In genomic region chr13:56332356-56332755, GRCm38 (mm10) we compare ENCODE assay signal across 25 mouse cellular contexts. TPM values are rescaled to one million over a fixed set of nuclear protein-coding genes. Genes with fewer than 3 reads are reported as not detected.
DNase-seq lines count a peak whose midpoint lies in the region; ATAC-seq and TF ChIP-seq lines count a peak whose summit lies in the region.
"Had no signal": no experiment of that assay in that cellular context is flagged by ENCODE, and none has a peak within 500 bp of the region (broad histone marks: within the 10 kb centered on the region; RNA-seq: fewer than 3 reads in every experiment).

No protein-coding gene starts in this region.

- no peak for TF ChIP-seq CTCF in midbrain, postnatal 0 days (IDR thresholded peaks at IDR 0.05)

- H3K36me3 ChIP-seq in midbrain, postnatal 0 days (ENCODE audit: insufficient read depth, low read length): no peaks in the 10 kb centered on the region
- no peaks in the 10 kb centered on the region for H3K36me3 ChIP-seq in midbrain, embryonic 13.5 days
- H3K36me3 ChIP-seq: embryonic facial prominence, embryonic 10.5 days; embryonic facial prominence, embryonic 12.5 days; forebrain, embryonic 15.5 days; G1E had no signal

- H3K4me3 ChIP-seq in midbrain, postnatal 0 days (ENCODE audit: low read depth, low read length): no peak overlapping the region
- no peak overlapping the region for H3K4me3 ChIP-seq in midbrain, embryonic 13.5 days (replicated peaks)
- H3K4me3 ChIP-seq: embryonic facial prominence, embryonic 10.5 days; embryonic facial prominence, embryonic 12.5 days; forebrain, embryonic 13.5 days; forebrain, embryonic 15.5 days had no signal

- intact Hi-C loops in left cerebral cortex, postnatal 4 days (cut with DNase I): no loop called here
- intact Hi-C loops in left cerebral cortex, postnatal 36 days (cut with DNase I): no loop called here

- H3K9me3 ChIP-seq in midbrain, postnatal 0 days (ENCODE audit: low read length): no peaks in the 10 kb centered on the region
- H3K9me3 ChIP-seq in midbrain, embryonic 13.5 days: no peaks in the 10 kb centered on the region
- H3K9me3 ChIP-seq: embryonic facial prominence, embryonic 10.5 days; embryonic facial prominence, embryonic 12.5 days; forebrain, embryonic 13.5 days; forebrain, embryonic 15.5 days had no signal

- 64% methylated on average over 6 of the region's 6 CpGs for WGBS in midbrain, postnatal 0 days
- WGBS in midbrain, embryonic 13.5 days: 77% methylated on average over 6 of the region's 6 CpGs

- no peak overlapping the region for H3K4me2 ChIP-seq in midbrain, postnatal 0 days (ENCODE audit: low read depth, low read length, poor library complexity, severe bottlenecking)
- H3K4me2 ChIP-seq in midbrain, embryonic 13.5 days (replicated peaks): no peak overlapping the region
- H3K4me2 ChIP-seq: embryonic facial prominence, embryonic 12.5 days; forebrain, embryonic 13.5 days; forebrain, embryonic 15.5 days had no signal

- H3K27me3 ChIP-seq in midbrain, postnatal 0 days (ENCODE audit: insufficient read depth, low read length): no peaks in the 10 kb centered on the region
- H3K27me3 ChIP-seq in midbrain, embryonic 13.5 days: peaks cover 22% of the 10 kb centered on the region
- H3K27me3 ChIP-seq: embryonic facial prominence, embryonic 12.5 days; forebrain, embryonic 13.5 days; forebrain, embryonic 15.5 days; Patski had no signal

- DNase-seq in cerebellum, postnatal 10 days: peak; percentile 84 to 90
- no peak for DNase-seq in cerebellum, adult 9-11 months
- DNase-seq in cerebellum, postnatal 25 days: peak; percentile 14 to 23
- DNase-seq in cerebellum, adult 11-12 months: no peak
- DNase-seq in left cerebral cortex, postnatal 4 days: peak; percentile 75
- DNase-seq in left cerebral cortex, postnatal 36 days (ENCODE audit: low spot score in 2 of 2): no peak
- DNase-seq in midbrain, postnatal 0 days (ENCODE audit: low spot score): peak; percentile 68
- DNase-seq: adrenal gland, adult 8-10 months; adrenal gland, postnatal 14 days; adrenal gland, postnatal 36 days; B cell, adult 2 months; cerebellum, adult 11 months; cerebellum, adult 2 months; cerebellum, adult 9-10 months; forebrain, postnatal 0 days had no signal

- ATAC-seq in midbrain, postnatal 0 days (ENCODE audit: low FRiP score): no peak
- ATAC-seq in midbrain, embryonic 13.5 days: no peak
- ATAC-seq: activated CD4-positive, CD25-positive, alpha-beta regulatory T cell, adult 4 months; CD4-positive, CD25-positive, alpha-beta regulatory T cell, adult 4 months; forebrain, embryonic 13.5 days; forebrain, embryonic 15.5 days; forebrain, postnatal 0 days; Patski had no signal

- H3K4me1 ChIP-seq in midbrain, postnatal 0 days (ENCODE audit: insufficient read depth, low read length): no peaks in the 10 kb centered on the region; the same call in 1 of the 2 replicates
- H3K4me1 ChIP-seq in midbrain, embryonic 13.5 days (replicated peaks): peaks cover 39% of the 10 kb centered on the region

- no peak overlapping the region for H3K27ac ChIP-seq in midbrain, postnatal 0 days (ENCODE audit: low read depth, low read length)
- no peak overlapping the region for H3K27ac ChIP-seq in midbrain, embryonic 13.5 days
- H3K27ac ChIP-seq: embryonic facial prominence, embryonic 10.5 days; embryonic facial prominence, embryonic 12.5 days; forebrain, embryonic 13.5 days; forebrain, embryonic 15.5 days had no signal

- no peak overlapping the region for H3K9ac ChIP-seq in midbrain, postnatal 0 days (replicated peaks; ENCODE audit: low read length, poor library complexity, severe bottlenecking)
- no peak overlapping the region for H3K9ac ChIP-seq in midbrain, embryonic 13.5 days (replicated peaks)
- H3K9ac ChIP-seq: embryonic facial prominence, embryonic 12.5 days; forebrain, embryonic 13.5 days; forebrain, embryonic 15.5 days; forebrain, postnatal 0 days had no signal

RNA-seq across cellular contexts. Expression of gene Cxcl14, which starts 36.0 kb away (rescaled TPM):
- 10 to 100 TPM; 40.6 to 40.7 TPM for total RNA-seq in left cerebral cortex, postnatal 4 days (2021)
- total RNA-seq in left cerebral cortex, postnatal 36 days (2021): 100 to 1,000 TPM; 134 to 153 TPM
- 31.5 and 34.1 TPM in 2 replicates for total RNA-seq in midbrain, postnatal 0 days (2014; rRNA removed)
- 32.7 and 37.0 TPM in 2 replicates for polyA plus RNA-seq in midbrain, postnatal 0 days (2015; fragmentation: Nextera tagmentation; extraction: Ambion mirVana)
- 7.4 and 8.0 TPM in 2 replicates for polyA plus RNA-seq in midbrain, embryonic 13.5 days (2015; fragmentation: Nextera tagmentation; extraction: Ambion mirVana)
- total RNA-seq: CH12.LX, G1E had no signal
- polyA plus RNA-seq: activated CD4-positive, CD25-positive, alpha-beta regulatory T cell, adult 4 months; CD4-positive, CD25-positive, alpha-beta regulatory T cell, adult 4 months; G1E had no signal

Comparison
In these comparisons a context has a peak if more than half of its experiments do, and no peak if none do; other contexts are left out.
1. DNase-seq: peak in cerebellum, postnatal 10 days (2 of 2), cerebellum, postnatal 25 days (2 of 2), left cerebral cortex, postnatal 4 days (single experiment) and midbrain, postnatal 0 days (single experiment); none in cerebellum, adult 9-11 months (single experiment), cerebellum, adult 11-12 months (single experiment) and left cerebral cortex, postnatal 36 days (0 of 2).